Mouse (Mus musculus): ENCODE results near the gene Defb25.

- TF ChIP-seq GATA1 (IDR thresholded peaks at IDR 0.05; ENCODE audit: low read length) (no peak), TAL1 (IDR thresholded peaks at IDR 0.05; ENCODE audit: low read length) (no peak)
Observed at GRCm38 (mm10) chr2:152628066-152628465, 5.2 kb upstream of the Defb25 start.
